Mouse (Mus musculus): ENCODE measurements at regions not wholly inside any gene's neighbourhood (a gene's known extent, or its start where the extent isn't known, plus 50 kb on each side); places are given as distances from the start of the nearest gene placed in this dataset.
"Not testable (repeated sequence)": the region's sequence is repeated elsewhere in the genome, so short reads cannot be mapped to it uniquely, and the experiment has no call there.

GRCm38 (mm10) chr2:15273446-15273845 is 218.6 kb upstream of the Nsun6 start:
- DNase-seq, result no peak

- DNase-seq, result no peak
These were observed 205.8 kb upstream of the Nsun6 start for GRCm38 (mm10) chr2:15260486-15261165.

GRCm38 (mm10) chr2:15242276-15242675 is 187.4 kb upstream of the Nsun6 start:
- not testable (repeated sequence) for DNase-seq

GRCm38 (mm10) chr2:15221910-15222309 is 167.0 kb upstream of the Nsun6 start:
- DNase-seq, result no peak

- no peak for DNase-seq
These were observed 133.2 kb upstream of the Nsun6 start for GRCm38 (mm10) chr2:15188091-15188490.

GRCm38 (mm10) chr2:15181000-15181399 is 126.1 kb upstream of the Nsun6 start:
- no peak for DNase-seq

GRCm38 (mm10) chr2:15166435-15167024 is 111.7 kb upstream of the Nsun6 start:
- DNase-seq, result no peak

GRCm38 (mm10) chr2:15165830-15166229 is 111.0 kb upstream of the Nsun6 start:
- peak; percentile 37 for DNase-seq

- DNase-seq, result peak; percentile 43
These were observed 109.0 kb upstream of the Nsun6 start for GRCm38 (mm10) chr2:15163732-15164418.

GRCm38 (mm10) chr2:15161831-15162230 is 107.0 kb upstream of the Nsun6 start:
- DNase-seq, result no peak

- DNase-seq, result no peak
These were observed 102.8 kb upstream of the Nsun6 start for GRCm38 (mm10) chr2:15157622-15158021.

- DNase-seq, result no peak
These were observed 96.0 kb upstream of the Nsun6 start for GRCm38 (mm10) chr2:15150823-15151222.

- no peak for DNase-seq
These were observed 93.5 kb upstream of the Nsun6 start for GRCm38 (mm10) chr2:15148381-15148780.

- no peak for DNase-seq
These were observed 92.1 kb upstream of the Nsun6 start for GRCm38 (mm10) chr2:15146986-15147385.

GRCm38 (mm10) chr2:15146414-15146813 is 91.5 kb upstream of the Nsun6 start:
- no peak for DNase-seq

- DNase-seq, result no peak
These were observed 89.9 kb upstream of the Nsun6 start for GRCm38 (mm10) chr2:15144781-15145180.

- peak; percentile 7 for DNase-seq
These were observed 85.0 kb upstream of the Nsun6 start for GRCm38 (mm10) chr2:15139877-15140276.
